Mouse (Mus musculus) liver, embryonic 16.5 days (tissue): Measurements from ENCODE around the gene Fbxl5. TPM values are rescaled to one million over a fixed set of nuclear protein-coding genes. Genes with fewer than 3 reads are reported as not detected.

Experiments
- ATAC-seq: fragments of 200-750 bp; cut with Nextera tagmentation; 2 replicates; pipeline ENCODE4 v1.8.0; 2017; ENCODE audit warnings: low read depth, mild to moderate bottlenecking, moderate number of reproducible peaks, moderate library complexity
- H3K27ac ChIP-seq: fragments of 300-500 bp; sonication (generic); 2 replicates; pipeline ENCODE4 v1.5.1; 2014; ENCODE audit warnings: mild to moderate bottlenecking, low read length
- H3K27me3 ChIP-seq: fragments of 300-500 bp; sonication (generic); 2 replicates; pipeline ENCODE4 v1.6.1; 2014; ENCODE audit warnings: low read depth, low read length, mixed read lengths; ENCODE audit not compliant: control insufficient read depth, insufficient read depth
- H3K36me3 ChIP-seq: fragments of 300-500 bp; sonication (generic); 2 replicates; pipeline ENCODE4 v1.6.1; 2014; ENCODE audit warnings: mild to moderate bottlenecking; ENCODE audit not compliant: control insufficient read depth, insufficient read depth
- H3K4me1 ChIP-seq: fragments of 300-500 bp; sonication (generic); 2 replicates; pipeline ENCODE4 v1.6.1; 2014; ENCODE audit warnings: low read depth, low read length, mixed read lengths; ENCODE audit not compliant: control insufficient read depth
- H3K4me2 ChIP-seq: fragments of 300-500 bp; sonication (generic); 2 replicates; pipeline ENCODE4 v1.6.1; 2014; ENCODE audit warnings: low read depth, low read length, mixed read lengths
- H3K4me3 ChIP-seq: fragments of 300-500 bp; sonication (generic); 2 replicates; pipeline ENCODE4 v1.5.1; 2014; ENCODE audit warnings: low read depth, mild to moderate bottlenecking, low read length
- H3K9ac ChIP-seq: fragments of 300-500 bp; sonication (generic); 2 replicates; pipeline ENCODE4 v1.6.1; 2014; ENCODE audit warnings: low read depth, low read length
- H3K9me3 ChIP-seq: fragments of 300-500 bp; sonication (generic); replicated peaks from 2 replicates; pipeline ENCODE4 v1.6.1; 2016; ENCODE audit warnings: low read length; ENCODE audit not compliant: control insufficient read depth
- WGBS: fragments of 180-500 bp; shearing (Covaris S2); extraction: QIAGEN DNeasy Blood & Tissue Kit; methylation state at CpG from one replicate; pipeline ENCODE4 v1.1.7; 2014; ENCODE audit not compliant: insufficient replicate concordance; 5-methylcytosine and 5-hydroxymethylcytosine counted together
- polyA plus RNA-seq: library from polyadenylated mRNA; unstranded; fragments of >200 nt; fragmentation: Nextera tagmentation; extraction: Ambion mirVana; gene quantifications from 2 replicates; pipeline ENCODE4 v1.2.1, GENCODE M21; 2015

Fbxl5 gene
- polyA plus RNA-seq, 1 experiment from 2014 or later: 21.2 TPM

DNA sequence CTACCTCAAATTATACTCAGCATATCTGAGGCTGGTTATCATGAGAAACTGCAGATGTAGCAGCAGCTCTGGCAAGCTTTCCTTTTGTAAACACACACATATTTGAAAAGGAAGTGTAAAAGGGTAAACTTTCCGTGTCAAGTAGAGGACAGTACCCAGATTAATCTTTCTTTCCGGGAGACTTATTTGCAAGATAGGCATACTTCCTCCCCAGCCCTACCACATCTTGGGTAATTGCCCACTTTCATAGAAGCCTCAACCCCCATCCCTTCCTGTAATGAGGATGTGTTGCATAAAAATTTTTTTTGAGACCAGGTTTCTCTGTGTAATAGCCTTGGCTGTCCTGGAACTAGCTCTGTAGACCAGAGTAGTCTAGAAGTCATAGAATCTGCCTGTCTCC is 34.3 kb upstream of the Fbxl5 start:
- WGBS: 17% methylated on average over 2 of the region's 2 CpGs
- peak; percentile 54; the same call in 1 of the 2 replicates for ATAC-seq
- no peaks in the 10 kb centered on the region for H3K27me3 ChIP-seq

DNA sequence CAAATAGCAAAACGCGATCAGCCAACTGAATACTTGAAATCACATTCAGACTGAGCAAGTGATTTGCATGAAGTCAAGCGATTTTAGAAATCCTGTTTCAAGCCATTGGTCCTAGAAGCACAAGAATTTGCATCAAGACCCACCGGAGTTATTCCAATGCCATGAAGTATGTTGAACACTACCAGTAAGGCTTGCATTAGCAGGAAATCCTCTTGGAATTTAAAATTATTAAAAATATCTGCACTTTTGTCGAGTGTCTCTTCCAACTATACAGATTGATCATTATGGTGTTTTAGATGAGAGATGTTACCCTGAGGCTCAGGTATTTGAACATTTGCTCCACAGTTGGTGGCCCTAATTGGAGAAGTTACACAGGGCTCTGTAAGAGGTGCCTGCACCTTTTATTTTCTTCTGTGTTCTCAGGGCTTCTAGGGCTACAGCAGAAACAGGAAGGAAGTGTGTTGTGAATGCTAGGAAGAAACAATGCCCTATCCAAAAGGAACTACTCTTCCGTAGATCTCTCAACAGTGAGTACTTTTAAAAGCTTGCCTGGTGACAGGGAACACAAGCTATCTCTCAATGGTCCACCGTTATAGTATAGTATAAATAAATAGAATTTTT is 32.5 kb upstream of the Fbxl5 start:
- ATAC-seq: no peak
- H3K4me2 ChIP-seq: no peak overlapping the region
- no peaks in the 10 kb centered on the region for H3K36me3 ChIP-seq
- no peaks in the 10 kb centered on the region for H3K27me3 ChIP-seq
- H3K4me1 ChIP-seq: no peaks in the 10 kb centered on the region
- no peak overlapping the region for H3K9ac ChIP-seq
- H3K9me3 ChIP-seq: no peaks in the 10 kb centered on the region; the same call in 1 of the 2 replicates
- H3K27ac ChIP-seq: peak overlapping the region; percentile 41; the same call in 1 of the 2 replicates
- H3K4me3 ChIP-seq: no peak overlapping the region
- 51% methylated on average over 7 of the region's 7 CpGs for WGBS

More for the DNA sequence above, 34.3 kb upstream of the Fbxl5 start:
- no peak overlapping the region for H3K9ac ChIP-seq
- H3K9me3 ChIP-seq: no peaks in the 10 kb centered on the region; the same call in 1 of the 2 replicates
- no peak overlapping the region for H3K4me2 ChIP-seq
- H3K27ac ChIP-seq: no peak overlapping the region
- no peaks in the 10 kb centered on the region for H3K36me3 ChIP-seq
- H3K4me3 ChIP-seq: no peak overlapping the region
- H3K4me1 ChIP-seq: no peaks in the 10 kb centered on the region

DNA sequence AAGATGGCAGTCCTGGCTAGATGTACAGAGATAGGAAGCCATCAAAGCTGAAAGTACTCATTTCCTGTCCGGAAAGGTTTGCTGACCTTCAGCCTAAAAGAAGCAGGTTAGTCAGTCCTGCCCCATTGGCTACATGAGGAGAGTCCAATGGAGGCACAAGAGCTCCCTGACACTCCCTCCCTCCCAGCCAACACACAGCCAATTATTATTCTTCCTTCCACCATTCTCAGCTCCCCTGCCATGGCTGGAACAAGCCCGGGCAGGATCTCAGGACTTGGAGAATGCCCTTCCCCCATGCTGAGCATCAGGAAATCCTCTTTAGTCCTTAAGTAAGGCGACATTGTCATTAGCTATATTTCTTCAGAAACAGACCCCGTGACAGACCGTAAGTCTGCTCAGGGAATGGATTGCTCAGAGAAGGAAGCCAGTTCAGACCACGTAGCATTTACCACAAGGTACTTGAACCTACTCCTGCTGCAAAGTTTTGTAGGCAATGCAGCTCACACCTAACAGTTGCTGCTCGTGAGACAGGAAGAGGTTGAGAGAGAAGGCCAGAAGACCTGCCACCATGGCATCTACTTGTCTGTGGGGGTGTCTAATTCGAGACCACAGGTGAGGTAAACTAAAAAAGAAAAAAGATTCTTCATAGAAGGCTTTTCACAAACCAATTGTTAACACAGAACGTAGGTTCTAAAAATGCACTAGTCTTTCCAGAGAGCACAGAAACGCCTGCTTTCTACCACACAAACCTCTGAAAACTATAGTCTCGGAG is 31.8 kb upstream of the Fbxl5 start:
- H3K9ac ChIP-seq: no peak overlapping the region
- H3K4me1 ChIP-seq: no peaks in the 10 kb centered on the region
- H3K9me3 ChIP-seq: no peaks in the 10 kb centered on the region; the same call in 1 of the 2 replicates
- no peak overlapping the region for H3K4me3 ChIP-seq
- H3K27me3 ChIP-seq: no peaks in the 10 kb centered on the region
- 43% methylated on average over 11 of the region's 11 CpGs for WGBS
- no peak overlapping the region for H3K4me2 ChIP-seq
- H3K36me3 ChIP-seq: no peaks in the 10 kb centered on the region
- peak overlapping the region; percentile 29; the same call in 1 of the 2 replicates for H3K27ac ChIP-seq
- ATAC-seq: 0 out of 2 replicates have a peak, but pooled peaks have one; percentile 21

DNA sequence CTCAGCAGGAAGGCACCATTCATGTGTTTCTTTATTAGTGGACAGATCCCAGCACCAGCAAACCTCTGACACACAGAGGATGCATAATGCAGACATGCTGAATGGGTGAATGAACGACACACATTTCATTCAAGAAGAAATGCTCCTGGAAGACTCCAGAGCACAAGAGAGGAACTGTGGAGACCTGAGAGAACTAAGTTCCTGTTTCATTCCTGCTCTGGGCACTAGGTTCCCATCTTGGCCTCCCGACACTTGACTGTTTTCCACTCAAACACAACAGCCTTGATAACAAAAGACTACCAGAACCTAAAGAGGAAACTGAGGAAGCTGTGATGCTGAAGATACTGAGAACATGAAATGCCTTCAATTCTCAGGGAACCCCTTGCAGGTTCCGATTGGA is 26.8 kb upstream of the Fbxl5 start:
- Histone ChIP-seq H3K27ac (no peak overlapping the region), H3K4me3 (no peak overlapping the region), H3K4me2 (no peak overlapping the region), H3K4me1 (no peaks in the 10 kb centered on the region), H3K36me3 (no peaks in the 10 kb centered on the region), H3K9ac (no peak overlapping the region), H3K27me3 (no peaks in the 10 kb centered on the region), H3K9me3 (no peaks in the 10 kb centered on the region)
- WGBS: 46% methylated on average over 3 of the region's 3 CpGs
- ATAC-seq: no peak

DNA sequence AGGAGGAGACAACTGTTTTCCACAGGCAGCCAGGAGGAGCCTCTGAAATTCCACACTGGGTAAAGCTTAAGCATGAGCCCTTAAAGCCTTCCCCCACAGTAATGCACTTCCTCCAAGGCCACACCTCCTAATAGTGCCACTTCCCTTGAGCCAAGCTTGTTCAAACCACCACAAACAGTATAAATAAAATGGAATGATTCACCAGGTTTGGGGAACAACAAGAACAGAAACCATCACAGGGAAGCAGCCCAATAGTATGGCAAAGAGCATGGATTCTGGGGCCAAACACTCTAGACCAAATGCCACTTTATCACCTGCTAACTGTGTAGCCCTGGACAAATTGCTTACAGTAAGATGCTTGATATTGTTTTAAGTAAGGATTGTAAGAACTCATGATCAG is 26.1 kb upstream of the Fbxl5 start:
- H3K36me3 ChIP-seq: no peaks in the 10 kb centered on the region
- no peak overlapping the region for H3K4me3 ChIP-seq
- no peak overlapping the region for H3K4me2 ChIP-seq
- no peak overlapping the region for H3K27ac ChIP-seq
- no peaks in the 10 kb centered on the region for H3K27me3 ChIP-seq
- H3K9ac ChIP-seq: no peak overlapping the region
- no peaks in the 10 kb centered on the region for H3K4me1 ChIP-seq
- H3K9me3 ChIP-seq: no peaks in the 10 kb centered on the region
- no peak for ATAC-seq

DNA sequence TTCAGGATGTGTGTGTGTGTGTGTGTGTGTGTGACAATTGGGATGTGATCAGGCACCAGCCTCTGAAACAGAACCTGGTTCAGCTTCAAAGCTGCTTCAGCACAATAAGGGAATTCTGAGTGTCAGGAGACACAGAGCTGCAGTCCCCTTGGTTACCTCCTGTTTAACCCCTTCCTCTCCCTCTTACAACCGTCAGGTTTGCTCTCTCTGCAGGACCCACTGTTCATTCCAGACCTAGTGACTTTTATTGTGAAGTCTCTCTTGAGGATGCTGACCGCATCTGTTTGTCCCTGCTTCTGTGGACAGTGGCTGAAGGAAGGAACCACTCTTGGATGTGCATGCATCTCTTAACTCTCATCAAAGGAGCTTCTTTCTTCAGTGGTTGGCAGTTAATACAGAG is 24.8 kb upstream of the Fbxl5 start:
- Histone ChIP-seq H3K4me1 (no peaks in the 10 kb centered on the region), H3K27me3 (no peaks in the 10 kb centered on the region), H3K4me2 (no peak overlapping the region), H3K9me3 (no peaks in the 10 kb centered on the region), H3K9ac (no peak overlapping the region), H3K27ac (no peak overlapping the region), H3K36me3 (no peaks in the 10 kb centered on the region), H3K4me3 (no peak overlapping the region)
- no peak for ATAC-seq
- 38% methylated on average over 2 of the region's 2 CpGs for WGBS

DNA sequence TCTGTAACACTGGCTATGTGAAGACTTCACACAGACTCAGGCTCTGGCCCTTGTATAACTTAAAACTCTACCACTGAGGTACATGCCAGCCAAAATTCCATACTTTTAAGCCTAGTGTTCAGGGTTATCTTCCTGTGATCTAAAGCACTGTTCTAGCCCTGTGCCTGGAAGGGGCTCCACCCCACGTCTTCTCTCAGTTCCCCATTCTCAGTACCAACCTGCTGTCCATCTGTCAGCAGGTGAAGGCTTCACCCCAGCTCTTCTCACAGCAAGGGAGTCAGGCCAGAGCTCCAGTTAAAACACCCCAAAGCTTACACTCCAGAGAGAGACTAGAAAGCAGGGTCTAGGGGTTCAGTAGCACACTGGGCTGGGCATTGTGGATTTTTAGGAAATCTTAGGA is 24.2 kb upstream of the Fbxl5 start:
- no peak overlapping the region for H3K27ac ChIP-seq
- no peaks in the 10 kb centered on the region for H3K36me3 ChIP-seq
- 21% methylated on average over 1 of the region's 1 CpGs for WGBS
- H3K9ac ChIP-seq: no peak overlapping the region
- H3K4me3 ChIP-seq: no peak overlapping the region
- no peak overlapping the region for H3K4me2 ChIP-seq
- no peaks in the 10 kb centered on the region for H3K9me3 ChIP-seq
- no peaks in the 10 kb centered on the region for H3K4me1 ChIP-seq
- no peaks in the 10 kb centered on the region for H3K27me3 ChIP-seq
- ATAC-seq: no peak

DNA sequence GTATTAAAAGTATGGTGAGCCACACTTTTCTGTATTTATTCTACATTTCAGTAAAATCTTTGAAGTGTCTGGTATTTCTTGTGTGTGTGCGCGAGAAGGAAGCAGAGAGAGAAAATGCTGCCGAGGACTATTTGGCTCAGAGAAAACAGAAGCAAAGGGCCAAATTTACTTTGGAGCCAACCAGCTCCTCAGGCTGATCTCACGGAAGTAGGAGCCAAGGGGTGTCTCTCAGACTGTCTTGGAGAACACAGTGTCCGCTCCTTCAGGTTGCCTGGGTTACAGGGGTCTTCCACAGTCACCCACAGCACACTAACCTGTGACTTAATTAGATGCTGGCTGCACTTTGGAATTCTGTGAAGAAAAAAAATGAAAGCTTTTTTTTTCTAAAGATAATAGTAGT is 23.6 kb upstream of the Fbxl5 start:
- WGBS: 59% methylated on average over 5 of the region's 5 CpGs
- ATAC-seq: no peak
- Histone ChIP-seq H3K4me3 (no peak overlapping the region), H3K27me3 (no peaks in the 10 kb centered on the region), H3K27ac (no peak overlapping the region), H3K4me2 (no peak overlapping the region), H3K9ac (no peak overlapping the region), H3K36me3 (no peaks in the 10 kb centered on the region), H3K9me3 (no peaks in the 10 kb centered on the region), H3K4me1 (no peaks in the 10 kb centered on the region)

DNA sequence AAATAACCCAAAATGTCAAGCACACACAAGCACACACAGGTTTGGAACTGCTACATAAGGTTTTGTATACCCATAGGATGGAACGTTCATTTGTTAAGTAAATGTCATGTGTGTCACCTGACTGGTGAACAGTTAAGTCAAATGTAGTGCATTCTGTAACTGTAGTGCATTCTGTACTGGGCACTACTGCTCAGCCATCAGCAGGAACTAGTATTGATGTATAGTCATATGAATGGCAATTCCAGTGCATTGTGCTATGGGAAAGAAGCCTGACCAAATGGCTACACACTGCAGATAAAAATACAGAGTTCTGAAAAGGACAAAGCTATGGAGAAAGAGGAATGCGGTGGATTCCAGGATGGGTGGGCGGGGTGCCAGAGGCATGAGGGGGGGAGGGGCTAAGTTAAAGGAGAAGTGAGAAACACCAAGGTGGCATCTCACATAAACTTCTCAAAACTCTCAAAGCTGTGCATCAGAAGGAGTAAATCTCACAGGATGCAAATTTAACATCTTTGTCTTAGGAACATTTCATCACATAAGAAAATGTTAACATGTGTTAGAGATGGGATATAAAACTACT is 21.2 kb upstream of the Fbxl5 start:
- WGBS: 55% methylated on average over 3 of the region's 3 CpGs
- no peak for ATAC-seq

More for the DNA sequence above, 21.2 kb upstream of the Fbxl5 start:
- H3K27me3 ChIP-seq: no peaks in the 10 kb centered on the region
- no peak overlapping the region for H3K4me3 ChIP-seq
- no peaks in the 10 kb centered on the region for H3K36me3 ChIP-seq
- no peak overlapping the region for H3K9ac ChIP-seq
- H3K4me1 ChIP-seq: no peaks in the 10 kb centered on the region
- H3K4me2 ChIP-seq: no peak overlapping the region
- H3K9me3 ChIP-seq: no peaks in the 10 kb centered on the region
- no peak overlapping the region for H3K27ac ChIP-seq
